Mouse (Mus musculus): ENCODE measurements around the gene Kcnip2. TPM values are rescaled to one million over a fixed set of nuclear protein-coding genes. Genes with fewer than 3 reads are reported as not detected.

Gene Kcnip2
- polyA plus RNA-seq, 1 experiment = not detected

DNA sequence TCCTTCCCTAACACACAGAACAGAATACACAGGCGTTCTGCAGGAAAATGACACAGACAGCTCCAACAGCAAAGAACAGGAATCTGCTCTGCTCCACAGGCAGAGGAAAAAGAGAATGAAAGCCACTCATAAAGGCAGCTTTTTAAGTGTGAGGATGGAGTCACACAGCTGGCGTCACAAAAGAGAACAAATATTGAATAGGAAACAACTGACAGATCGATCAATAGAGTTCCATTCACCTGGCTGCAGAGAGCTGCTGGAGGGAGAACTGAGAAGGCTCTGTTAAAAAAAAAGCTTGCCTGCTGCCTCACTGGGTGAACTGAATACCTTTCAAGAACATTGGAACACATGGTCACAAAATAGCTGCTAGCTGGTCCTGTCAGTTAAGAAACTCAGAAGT lies 28.3 kb upstream of the Kcnip2 start:
- no peaks in the 10 kb centered on the region for H3K27me3 ChIP-seq (ENCODE audit: control insufficient read depth, insufficient read depth, insufficient read length)
- no peaks in the 10 kb centered on the region for H3K79me2 ChIP-seq (ENCODE audit: control insufficient read depth, insufficient read depth)
- no peaks in the 10 kb centered on the region for H3K36me3 ChIP-seq (ENCODE audit: control insufficient read depth, insufficient read depth)
- TF ChIP-seq CEBPB (IDR thresholded peaks at IDR 0.05; ENCODE audit: low read depth) = no peak
- no peak overlapping the region for H3ac ChIP-seq (ENCODE audit: control insufficient read depth, insufficient read length, low read depth)
- H3K4me3 ChIP-seq (ENCODE audit: insufficient read depth, poor library complexity, severe bottlenecking) = no peak overlapping the region
- no peaks in the 10 kb centered on the region for H3K79me3 ChIP-seq (ENCODE audit: low read depth)

DNA sequence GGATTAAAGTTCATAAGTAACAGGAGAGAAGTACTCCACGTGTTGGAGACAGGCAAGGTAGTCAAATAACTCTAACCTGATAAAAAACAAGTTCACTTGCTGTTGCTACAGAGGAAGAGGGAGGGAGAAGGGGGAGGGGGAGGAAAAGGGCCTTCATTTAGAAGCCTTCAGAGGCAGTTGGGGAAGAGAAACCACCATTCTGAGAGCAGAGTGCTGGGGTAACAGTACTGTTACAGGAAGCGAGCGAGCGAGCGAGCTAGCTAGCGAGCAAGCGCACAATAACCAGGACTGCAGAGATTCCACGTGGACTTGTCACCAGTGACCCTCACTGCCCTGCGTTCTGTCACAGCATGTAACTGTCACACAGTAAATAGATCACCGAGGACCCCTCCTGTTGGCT lies 27.6 kb upstream of the Kcnip2 start:
- no peaks in the 10 kb centered on the region for H3K27me3 ChIP-seq (ENCODE audit: control insufficient read depth, insufficient read depth, insufficient read length)
- no peak overlapping the region for H3K4me3 ChIP-seq (ENCODE audit: insufficient read depth, poor library complexity, severe bottlenecking)
- no peak overlapping the region for H3ac ChIP-seq (ENCODE audit: control insufficient read depth, insufficient read length, low read depth)
- H3K79me3 ChIP-seq (ENCODE audit: low read depth) = no peaks in the 10 kb centered on the region
- no peak for TF ChIP-seq MYOG (IDR thresholded peaks at IDR 0.05; ENCODE audit: control insufficient read depth, extremely low read depth, insufficient read length)
- no peak for TF ChIP-seq CTCF (IDR thresholded peaks at IDR 0.05; ENCODE audit: control insufficient read depth, insufficient read depth, insufficient read length)
- no peak for TF ChIP-seq CEBPB (IDR thresholded peaks at IDR 0.05; ENCODE audit: low read depth)
- TF ChIP-seq MAX (IDR thresholded peaks at IDR 0.05) = no peak
- no peak for TF ChIP-seq MYOD1 (IDR thresholded peaks at IDR 0.05; ENCODE audit: control insufficient read depth, insufficient read length, low read depth)
- no peak for TF ChIP-seq USF1 (IDR thresholded peaks at IDR 0.05; ENCODE audit: low read depth)
- no peak for TF ChIP-seq FOSL1 (IDR thresholded peaks at IDR 0.05; ENCODE audit: insufficient read depth, low read length, poor library complexity, severe bottlenecking)
- no peaks in the 10 kb centered on the region for H3K36me3 ChIP-seq (ENCODE audit: control insufficient read depth, insufficient read depth)
- H3K79me2 ChIP-seq (ENCODE audit: control insufficient read depth, insufficient read depth) = no peaks in the 10 kb centered on the region

DNA sequence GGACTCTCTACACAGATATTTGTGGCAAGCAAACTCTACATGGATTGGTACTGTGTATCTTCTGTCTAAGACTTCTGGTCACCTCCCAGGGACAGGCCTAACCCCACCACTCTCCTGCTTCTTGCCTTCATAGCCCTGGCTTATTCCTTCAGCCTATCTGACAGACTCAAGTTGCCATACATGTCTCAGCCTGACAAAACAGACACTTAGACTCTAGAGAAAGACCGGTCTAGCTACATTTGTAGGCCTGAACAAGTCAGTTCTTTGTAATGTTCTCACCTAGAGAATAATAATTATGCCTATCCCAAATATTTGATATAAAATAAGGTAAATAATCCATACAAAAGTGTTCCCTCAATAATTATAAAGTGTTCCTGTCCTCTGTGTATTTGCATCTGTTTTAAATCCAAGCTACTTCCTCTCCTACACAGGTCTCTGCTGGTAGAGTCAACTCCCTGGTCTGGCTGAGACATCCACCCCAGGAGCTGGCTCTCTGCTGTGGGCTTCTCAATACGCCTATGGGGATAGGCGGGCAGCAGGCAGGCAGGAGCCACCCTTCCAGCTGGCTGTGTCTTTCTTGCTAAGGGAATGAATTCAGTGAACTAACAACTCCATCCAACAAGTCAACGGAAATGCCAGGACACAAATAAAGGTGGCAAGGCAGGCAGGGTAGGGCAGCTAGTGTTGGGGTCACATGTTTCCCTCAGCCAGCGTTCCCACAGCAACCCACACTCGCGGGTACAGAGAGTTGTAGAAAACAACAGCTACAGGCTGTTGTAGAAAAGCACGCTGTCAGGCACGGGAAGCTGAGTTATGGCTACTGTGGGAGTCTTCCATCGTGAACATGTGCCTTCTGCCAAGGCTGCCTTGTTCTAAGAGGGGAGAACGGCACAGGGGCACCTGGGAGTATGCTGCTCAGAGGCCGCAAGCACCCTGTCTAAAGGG lies 21.5 kb upstream of the Kcnip2 start:
- H3K27me3 ChIP-seq (ENCODE audit: control insufficient read depth, insufficient read depth, insufficient read length) = no peaks in the 10 kb centered on the region
- no peaks in the 10 kb centered on the region for H3K79me3 ChIP-seq (ENCODE audit: low read depth)
- no peaks in the 10 kb centered on the region for H3K36me3 ChIP-seq (ENCODE audit: control insufficient read depth, insufficient read depth)
- no peaks in the 10 kb centered on the region for H3K79me2 ChIP-seq (ENCODE audit: control insufficient read depth, insufficient read depth)
- H3K4me3 ChIP-seq (ENCODE audit: insufficient read depth, poor library complexity, severe bottlenecking) = no peak overlapping the region
- TF ChIP-seq MAX (IDR thresholded peaks at IDR 0.05) (no peak), MYOD1 (IDR thresholded peaks at IDR 0.05; ENCODE audit: control insufficient read depth, insufficient read length, low read depth) (no peak), USF1 (IDR thresholded peaks at IDR 0.05; ENCODE audit: low read depth) (no peak), FOSL1 (IDR thresholded peaks at IDR 0.05; ENCODE audit: insufficient read depth, low read length, poor library complexity, severe bottlenecking) (no peak), CEBPB (IDR thresholded peaks at IDR 0.05; ENCODE audit: low read depth) (no peak), CTCF (IDR thresholded peaks at IDR 0.05; ENCODE audit: control insufficient read depth, insufficient read depth, insufficient read length) (no peak), MYOG (IDR thresholded peaks at IDR 0.05; ENCODE audit: control insufficient read depth, extremely low read depth, insufficient read length) (no peak)
- H3ac ChIP-seq (ENCODE audit: control insufficient read depth, insufficient read length, low read depth) = no peak overlapping the region

DNA sequence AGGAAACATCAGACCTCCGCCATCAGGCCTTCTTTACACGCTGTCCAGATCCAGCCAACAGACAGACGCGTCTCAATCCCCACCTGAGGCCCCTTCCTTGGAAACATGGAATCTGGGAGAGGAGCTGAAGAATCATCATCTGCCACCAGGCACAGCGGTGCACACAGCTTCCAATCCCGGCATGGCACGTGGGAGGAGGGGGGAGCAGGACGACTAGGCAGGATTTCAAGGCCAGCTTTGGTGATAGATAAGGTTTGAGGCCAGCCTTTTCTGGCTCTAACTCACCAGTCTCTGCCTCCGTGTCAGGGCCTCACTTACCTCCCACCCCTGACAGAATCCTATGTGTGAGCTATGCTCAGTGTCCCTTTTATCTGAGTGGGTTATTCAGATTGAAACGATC lies 19.6 kb upstream of the Kcnip2 start:
- Histone ChIP-seq H3K27me3 (ENCODE audit: control insufficient read depth, insufficient read depth, insufficient read length) (no peaks in the 10 kb centered on the region), H3K36me3 (ENCODE audit: control insufficient read depth, insufficient read depth) (no peaks in the 10 kb centered on the region), H3ac (ENCODE audit: control insufficient read depth, insufficient read length, low read depth) (no peak overlapping the region), H3K79me3 (ENCODE audit: low read depth) (no peaks in the 10 kb centered on the region), H3K79me2 (ENCODE audit: control insufficient read depth, insufficient read depth) (no peaks in the 10 kb centered on the region), H3K4me3 (ENCODE audit: insufficient read depth, poor library complexity, severe bottlenecking) (no peak overlapping the region)
- TF ChIP-seq USF1 (IDR thresholded peaks at IDR 0.05; ENCODE audit: low read depth) = no peak
- TF ChIP-seq CTCF (IDR thresholded peaks at IDR 0.05; ENCODE audit: control insufficient read depth, insufficient read depth, insufficient read length) = no peak
- no peak for TF ChIP-seq CEBPB (IDR thresholded peaks at IDR 0.05; ENCODE audit: low read depth)

DNA sequence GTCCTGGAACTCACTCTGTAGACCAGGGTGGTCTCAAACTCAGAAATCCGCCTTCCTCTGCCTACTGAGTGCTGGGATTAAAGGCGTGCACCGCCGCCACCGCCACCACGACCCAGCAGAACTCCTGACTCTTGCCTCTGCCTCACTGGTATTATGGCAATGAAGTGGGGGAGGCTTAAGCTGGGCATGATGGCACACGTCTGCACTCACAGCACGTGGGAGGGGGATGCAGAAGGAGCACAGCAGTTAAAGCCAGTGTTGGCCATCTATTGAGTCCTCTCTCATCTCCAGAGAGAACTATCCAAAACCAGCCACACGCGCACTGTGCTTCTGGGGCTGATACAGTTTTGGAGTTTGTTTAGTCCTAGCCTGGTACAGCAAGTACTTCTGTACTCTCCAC lies 17.8 kb upstream of the Kcnip2 start:
- H3K4me3 ChIP-seq (ENCODE audit: insufficient read depth, poor library complexity, severe bottlenecking) = no peak overlapping the region
- H3K27me3 ChIP-seq (ENCODE audit: control insufficient read depth, insufficient read depth, insufficient read length) = no peaks in the 10 kb centered on the region
- H3K36me3 ChIP-seq (ENCODE audit: control insufficient read depth, insufficient read depth) = no peaks in the 10 kb centered on the region
- H3K79me2 ChIP-seq (ENCODE audit: control insufficient read depth, insufficient read depth) = no peaks in the 10 kb centered on the region
- no peak overlapping the region for H3ac ChIP-seq (ENCODE audit: control insufficient read depth, insufficient read length, low read depth)
- no peak for TF ChIP-seq MYOD1 (IDR thresholded peaks at IDR 0.05; ENCODE audit: control insufficient read depth, insufficient read length, low read depth)
- no peak for TF ChIP-seq FOSL1 (IDR thresholded peaks at IDR 0.05; ENCODE audit: insufficient read depth, low read length, poor library complexity, severe bottlenecking)
- no peak for TF ChIP-seq MYOG (IDR thresholded peaks at IDR 0.05; ENCODE audit: control insufficient read depth, extremely low read depth, insufficient read length)
- no peak for TF ChIP-seq MAX (IDR thresholded peaks at IDR 0.05)
- no peaks in the 10 kb centered on the region for H3K79me3 ChIP-seq (ENCODE audit: low read depth)

DNA sequence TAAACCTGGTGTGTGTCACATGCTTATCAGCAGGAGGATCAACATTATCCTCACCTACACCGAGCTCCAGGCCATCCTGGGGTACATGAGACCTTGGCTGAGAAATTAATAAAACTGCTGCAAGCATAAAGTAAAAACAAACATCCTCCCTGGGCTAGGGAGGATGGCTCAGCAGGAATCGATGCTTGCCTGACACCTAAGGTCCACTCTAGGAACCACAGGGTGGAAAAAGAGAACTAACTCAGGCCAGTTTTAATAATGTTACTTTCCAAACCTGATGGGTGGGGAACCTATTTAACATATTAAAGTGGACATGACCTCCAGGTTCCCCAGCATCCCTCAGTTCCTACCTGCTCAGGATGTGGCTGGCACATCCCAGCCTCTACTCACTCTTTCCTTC lies 14.8 kb upstream of the Kcnip2 start:
- H3K4me3 ChIP-seq (ENCODE audit: insufficient read depth, poor library complexity, severe bottlenecking) = no peak overlapping the region
- no peaks in the 10 kb centered on the region for H3K27me3 ChIP-seq (ENCODE audit: control insufficient read depth, insufficient read depth, insufficient read length)
- H3K79me3 ChIP-seq (ENCODE audit: low read depth) = no peaks in the 10 kb centered on the region
- H3K36me3 ChIP-seq (ENCODE audit: control insufficient read depth, insufficient read depth) = no peaks in the 10 kb centered on the region
- H3ac ChIP-seq (ENCODE audit: control insufficient read depth, insufficient read length, low read depth) = no peak overlapping the region
- no peaks in the 10 kb centered on the region for H3K79me2 ChIP-seq (ENCODE audit: control insufficient read depth, insufficient read depth)
- TF ChIP-seq CEBPB (IDR thresholded peaks at IDR 0.05; ENCODE audit: low read depth) = no peak

All from C2C12 (cell line).